Mouse (Mus musculus): Measurements from ENCODE around the gene Rad9b.

DNA sequence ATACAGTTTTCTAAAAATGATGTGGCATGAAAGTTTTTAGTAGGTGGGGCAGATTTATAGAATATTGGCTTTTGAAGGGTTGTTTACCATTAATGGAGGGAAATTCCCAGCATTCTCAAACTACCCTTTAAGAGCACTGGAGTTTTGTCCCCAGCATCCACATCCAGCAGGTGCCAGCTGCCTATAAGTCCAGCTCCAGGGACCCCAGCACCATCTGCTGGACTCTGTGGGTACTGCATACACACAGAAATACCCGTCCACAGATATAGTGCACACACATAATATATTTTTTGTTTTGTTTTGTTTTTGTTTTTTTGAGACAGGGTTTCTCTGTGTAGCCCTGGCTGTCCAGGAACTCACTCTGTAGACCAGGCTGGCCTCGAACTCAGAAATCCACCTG is 39.9 kb upstream of the Rad9b start:
- TF ChIP-seq POLR2A (IDR thresholded peaks at IDR 0.05; ENCODE audit: control insufficient read depth, extremely low read depth, insufficient read depth, low read length, poor library complexity) (no peak), CTCF (IDR thresholded peaks at IDR 0.05; ENCODE audit: borderline replicate concordance, control insufficient read depth, extremely low read depth, insufficient read depth, low read length, poor library complexity) (peak; percentile 67; the same call in 1 of the 2 replicates)

All from thymus, adult 2 months (tissue).